Comparison of ENCODE assay signal across 8 mouse cellular contexts in genomic region chr7:30143170-30143554, GRCm38 (mm10). TPM values are rescaled to one million over a fixed set of nuclear protein-coding genes. Genes with fewer than 3 reads are reported as not detected.
A peak's percentile ranks its signal among the peaks of the same experiment; 100 is the strongest.
DNase-seq lines count a peak whose midpoint lies in the region; ATAC-seq lines count a peak whose summit lies in the region.

No protein-coding gene starts in this region.

- H3K36me3 ChIP-seq in kidney, embryonic 15.5 days = peaks cover 46% of the 10 kb centered on the region
- peaks cover 3% of the 10 kb centered on the region for H3K36me3 ChIP-seq in embryonic facial prominence, embryonic 11.5 days (replicated peaks; ENCODE audit: control insufficient read depth, insufficient read depth, low read depth, low read length)
- peaks cover 4% of the 10 kb centered on the region for H3K36me3 ChIP-seq in hindbrain, embryonic 14.5 days (replicated peaks; ENCODE audit: control insufficient read depth, insufficient read depth)
- peaks cover 12% of the 10 kb centered on the region; the same call in 1 of the 2 replicates for H3K36me3 ChIP-seq in midbrain, embryonic 14.5 days (ENCODE audit: control insufficient read depth, insufficient read depth, low read length)

- H3K4me2 ChIP-seq in kidney, embryonic 15.5 days = peak overlapping the region; percentile 75
- peak overlapping the region; percentile 45 for H3K4me2 ChIP-seq in embryonic facial prominence, embryonic 11.5 days (ENCODE audit: low read depth, low read length)
- peak overlapping the region; percentile 71 for H3K4me2 ChIP-seq in hindbrain, embryonic 14.5 days (replicated peaks)
- H3K4me2 ChIP-seq in midbrain, embryonic 14.5 days (ENCODE audit: low read length) = peak overlapping the region; percentile 64

- peak overlapping the region; percentile 61; the same call in 1 of the 2 replicates for H3K9ac ChIP-seq in kidney, embryonic 15.5 days
- peak overlapping the region; percentile 44 for H3K9ac ChIP-seq in embryonic facial prominence, embryonic 11.5 days (replicated peaks; ENCODE audit: low read length)
- H3K9ac ChIP-seq in hindbrain, embryonic 14.5 days = peak overlapping the region; percentile 63
- peak overlapping the region; percentile 62 for H3K9ac ChIP-seq in midbrain, embryonic 14.5 days (replicated peaks; ENCODE audit: low read length)

- no peaks in the 10 kb centered on the region for H3K27me3 ChIP-seq in kidney, embryonic 15.5 days
- no peaks in the 10 kb centered on the region for H3K27me3 ChIP-seq in embryonic facial prominence, embryonic 11.5 days (ENCODE audit: control insufficient read depth, insufficient read depth, low read length)
- H3K27me3 ChIP-seq in hindbrain, embryonic 14.5 days (ENCODE audit: control insufficient read depth, insufficient read depth, low read length) = no peaks in the 10 kb centered on the region
- H3K27me3 ChIP-seq in midbrain, embryonic 14.5 days (ENCODE audit: control insufficient read depth, insufficient read depth, low read length) = no peaks in the 10 kb centered on the region

- 13% methylated on average over 8 of the region's 8 CpGs for WGBS in kidney, embryonic 15.5 days
- WGBS in embryonic facial prominence, embryonic 11.5 days = 17% methylated on average over 8 of the region's 8 CpGs
- WGBS in hindbrain, embryonic 14.5 days = 17% methylated on average over 8 of the region's 8 CpGs
- WGBS in midbrain, embryonic 14.5 days = 15% methylated on average over 8 of the region's 8 CpGs

- no peak for DNase-seq in kidney, postnatal 10 days
- DNase-seq in embryonic facial prominence, embryonic 11.5 days (ENCODE audit: low spot score) = no peak
- DNase-seq in hindbrain, embryonic 14.5 days (ENCODE audit: low spot score) = no peak
- no peak for DNase-seq in midbrain, embryonic 14.5 days
- DNase-seq in adrenal gland, postnatal 36 days = no peak
- DNase-seq in right cerebral cortex, adult 2 months (ENCODE audit: low spot score in 2 of 2) = no peak
- DNase-seq in frontal cortex, postnatal 36 days (ENCODE audit: low spot score in 2 of 2) = no peak

- no peak for ATAC-seq in kidney, embryonic 15.5 days (replicated peaks; ENCODE audit: low FRiP score)
- ATAC-seq in embryonic facial prominence, embryonic 11.5 days (replicated peaks; ENCODE audit: insufficient number of reproducible peaks, low FRiP score, low TSS enrichment, low read depth) = no peak
- peak; percentile 39; the same call in 1 of the 2 replicates for ATAC-seq in hindbrain, embryonic 14.5 days (ENCODE audit: low FRiP score)
- ATAC-seq in midbrain, embryonic 14.5 days (ENCODE audit: low FRiP score, low TSS enrichment) = peak; percentile 38; the same call in 1 of the 2 replicates

- H3K4me3 ChIP-seq in kidney, embryonic 15.5 days (replicated peaks) = peak overlapping the region; percentile 67
- peak overlapping the region; percentile 40 for H3K4me3 ChIP-seq in embryonic facial prominence, embryonic 11.5 days (ENCODE audit: low read depth, low read length)
- H3K4me3 ChIP-seq in hindbrain, embryonic 14.5 days (replicated peaks; ENCODE audit: low read length) = peak overlapping the region; percentile 46
- H3K4me3 ChIP-seq in midbrain, embryonic 14.5 days (replicated peaks; ENCODE audit: low read depth, low read length) = peak overlapping the region; percentile 48

- peaks cover 20% of the 10 kb centered on the region for H3K9me3 ChIP-seq in kidney, embryonic 15.5 days (replicated peaks)
- peaks cover under 1% of the 10 kb centered on the region; the same call in 1 of the 2 replicates for H3K9me3 ChIP-seq in embryonic facial prominence, embryonic 11.5 days (replicated peaks; ENCODE audit: control insufficient read depth, low read length)
- peaks cover 15% of the 10 kb centered on the region for H3K9me3 ChIP-seq in hindbrain, embryonic 14.5 days (ENCODE audit: control insufficient read depth, low read length)
- H3K9me3 ChIP-seq in midbrain, embryonic 14.5 days (ENCODE audit: control insufficient read depth, low read length) = peaks cover 16% of the 10 kb centered on the region; the same call in 1 of the 2 replicates

- peak overlapping the region; percentile 94 for H3K27ac ChIP-seq in kidney, embryonic 15.5 days
- no peak overlapping the region for H3K27ac ChIP-seq in embryonic facial prominence, embryonic 11.5 days (replicated peaks; ENCODE audit: low read depth, low read length)
- peak overlapping the region; percentile 86 for H3K27ac ChIP-seq in hindbrain, embryonic 14.5 days
- H3K27ac ChIP-seq in midbrain, embryonic 14.5 days (replicated peaks; ENCODE audit: low read depth, low read length) = peak overlapping the region; percentile 83

- peaks cover 5% of the 10 kb centered on the region; the same call in 1 of the 2 replicates for H3K4me1 ChIP-seq in kidney, embryonic 15.5 days
- H3K4me1 ChIP-seq in embryonic facial prominence, embryonic 11.5 days (ENCODE audit: control insufficient read depth, insufficient read depth, low read length) = no peaks in the 10 kb centered on the region
- 0 out of 2 replicates have a peak, but pooled peaks cover 4% of the 10 kb centered on the region for H3K4me1 ChIP-seq in hindbrain, embryonic 14.5 days (replicated peaks; ENCODE audit: control insufficient read depth, insufficient read depth, low read length)
- H3K4me1 ChIP-seq in midbrain, embryonic 14.5 days (ENCODE audit: control insufficient read depth, insufficient read depth, low read length) = no peaks in the 10 kb centered on the region

RNA-seq across cellular contexts. Expression of gene Zfp382, which starts 21.4 kb away (rescaled TPM):
- 8.6 and 8.7 TPM in 2 replicates for polyA plus RNA-seq in kidney, embryonic 15.5 days (2015; fragmentation: Nextera tagmentation; extraction: Ambion mirVana)
- polyA plus RNA-seq in embryonic facial prominence, embryonic 11.5 days (2014; fragmentation: Nextera tagmentation; extraction: Ambion mirVana) = 5.9 and 6.2 TPM in 2 replicates
- polyA plus RNA-seq in hindbrain, embryonic 14.5 days (2014; fragmentation: Nextera tagmentation; extraction: Ambion mirVana) = 14.6 and 15.5 TPM in 2 replicates
- 10.7 and 11.7 TPM in 2 replicates for polyA plus RNA-seq in midbrain, embryonic 14.5 days (2014; fragmentation: Nextera tagmentation; extraction: Ambion mirVana)
- 1 to 10 TPM; 4.2 to 5.5 TPM for total RNA-seq in adrenal gland, postnatal 36 days (2021)

RNA-seq across cellular contexts. Expression of gene Zfp146, which starts 26.4 kb away (rescaled TPM):
- polyA plus RNA-seq in kidney, embryonic 15.5 days (2015; fragmentation: Nextera tagmentation; extraction: Ambion mirVana) = 17.8 and 20.2 TPM in 2 replicates
- polyA plus RNA-seq in embryonic facial prominence, embryonic 11.5 days (2014; fragmentation: Nextera tagmentation; extraction: Ambion mirVana) = 19.8 and 23.0 TPM in 2 replicates
- polyA plus RNA-seq in hindbrain, embryonic 14.5 days (2014; fragmentation: Nextera tagmentation; extraction: Ambion mirVana) = 13.2 and 14.0 TPM in 2 replicates
- polyA plus RNA-seq in midbrain, embryonic 14.5 days (2014; fragmentation: Nextera tagmentation; extraction: Ambion mirVana) = 18.5 and 19.7 TPM in 2 replicates
- 10 to 100 TPM; 46.2 to 57.2 TPM for total RNA-seq in adrenal gland, postnatal 36 days (2021)

RNA-seq across cellular contexts. Expression of gene Cox7a1, which starts 40.8 kb away (rescaled TPM):
- polyA plus RNA-seq in kidney, embryonic 15.5 days (2015; fragmentation: Nextera tagmentation; extraction: Ambion mirVana) = 11.1 and 11.7 TPM in 2 replicates
- polyA plus RNA-seq in embryonic facial prominence, embryonic 11.5 days (2014; fragmentation: Nextera tagmentation; extraction: Ambion mirVana) = 2.4 and 3.0 TPM in 2 replicates
- polyA plus RNA-seq in hindbrain, embryonic 14.5 days (2014; fragmentation: Nextera tagmentation; extraction: Ambion mirVana) = 6.0 and 6.9 TPM in 2 replicates
- 5.5 TPM in 2 replicates for polyA plus RNA-seq in midbrain, embryonic 14.5 days (2014; fragmentation: Nextera tagmentation; extraction: Ambion mirVana)
- 100 to 1,000 TPM; 329 to 440 TPM for total RNA-seq in adrenal gland, postnatal 36 days (2021)

RNA-seq across cellular contexts. Expression of gene Zfp260, which starts 48.6 kb away (rescaled TPM):
- 109 and 114 TPM in 2 replicates for polyA plus RNA-seq in kidney, embryonic 15.5 days (2015; fragmentation: Nextera tagmentation; extraction: Ambion mirVana)
- polyA plus RNA-seq in embryonic facial prominence, embryonic 11.5 days (2014; fragmentation: Nextera tagmentation; extraction: Ambion mirVana) = 152 and 161 TPM in 2 replicates
- polyA plus RNA-seq in hindbrain, embryonic 14.5 days (2014; fragmentation: Nextera tagmentation; extraction: Ambion mirVana) = 88.6 and 97.8 TPM in 2 replicates
- 86.6 and 101 TPM in 2 replicates for polyA plus RNA-seq in midbrain, embryonic 14.5 days (2014; fragmentation: Nextera tagmentation; extraction: Ambion mirVana)
- 10 to 100 TPM; 35.3 to 41.5 TPM for total RNA-seq in adrenal gland, postnatal 36 days (2021)

RNA-seq across cellular contexts. Expression of gene Zfp566, which starts 52.8 kb away (rescaled TPM):
- polyA plus RNA-seq in kidney, embryonic 15.5 days (2015; fragmentation: Nextera tagmentation; extraction: Ambion mirVana) = 12.2 and 15.9 TPM in 2 replicates
- polyA plus RNA-seq in embryonic facial prominence, embryonic 11.5 days (2014; fragmentation: Nextera tagmentation; extraction: Ambion mirVana) = 17.5 and 18.4 TPM in 2 replicates
- 14.3 and 15.0 TPM in 2 replicates for polyA plus RNA-seq in hindbrain, embryonic 14.5 days (2014; fragmentation: Nextera tagmentation; extraction: Ambion mirVana)
- polyA plus RNA-seq in midbrain, embryonic 14.5 days (2014; fragmentation: Nextera tagmentation; extraction: Ambion mirVana) = 17.5 and 21.1 TPM in 2 replicates
- 1 to 10 TPM; 1.8 to 2.8 TPM for total RNA-seq in adrenal gland, postnatal 36 days (2021)

Comparison
In these comparisons a context has a peak if more than half of its experiments do, and no peak if none do; other contexts are left out.
1. ATAC-seq: peak in hindbrain, embryonic 14.5 days (single experiment) and midbrain, embryonic 14.5 days (single experiment); none in kidney, embryonic 15.5 days (single experiment) and embryonic facial prominence, embryonic 11.5 days (single experiment).
2. Peak in every context shown above with its lines, with median percentiles within 50 percentile points of each other: H3K4me2 ChIP-seq, H3K4me3 ChIP-seq and H3K9ac ChIP-seq.